Mouse (Mus musculus) megakaryocyte-erythroid progenitor cell, adult 5-6 weeks (primary cell): Measurements from ENCODE around the gene Idh3a. TPM values are rescaled to one million over a fixed set of nuclear protein-coding genes. Genes with fewer than 3 reads are reported as not detected.
A peak's percentile ranks its signal among the peaks of the same experiment; 100 is the strongest.
"Not testable (repeated sequence)": the region's sequence is repeated elsewhere in the genome, so short reads cannot be mapped to it uniquely, and the experiment has no call there.

Experiments used
- ATAC-seq: replicated peaks from 2 replicates; pipeline ENCODE4 v1.8.0; 2016; ENCODE audit warnings: mild to moderate bottlenecking, inconsistent platforms; ENCODE audit not compliant: severe bottlenecking, poor library complexity, low FRiP score, low TSS enrichment
- total RNA-seq, 2 experiments: library from RNA; stranded (forward) in 1 of 2; stranded (reverse) in 1 of 2; fragments of 200-1000, 215-1000 nt in 1 of 2; fragments of >200 nt in 1 of 2; fragmentation: Nextera tagmentation in 1 of 2; gene quantifications; 2 replicates each; pipeline ENCODE4 v1.2.3; 2014 to 2017

Gene Idh3a
- total RNA-seq, 2 experiments from 2014 or later, result 146 to 155 TPM

GRCm38 (mm10) chr9:54583712-54584111 lies 2.4 kb upstream of the Idh3a start:
- ATAC-seq, result peak; percentile 77

GRCm38 (mm10) chr9:54584127-54584526 lies 2.0 kb upstream of the Idh3a start:
- not testable (repeated sequence) for ATAC-seq

DNA sequence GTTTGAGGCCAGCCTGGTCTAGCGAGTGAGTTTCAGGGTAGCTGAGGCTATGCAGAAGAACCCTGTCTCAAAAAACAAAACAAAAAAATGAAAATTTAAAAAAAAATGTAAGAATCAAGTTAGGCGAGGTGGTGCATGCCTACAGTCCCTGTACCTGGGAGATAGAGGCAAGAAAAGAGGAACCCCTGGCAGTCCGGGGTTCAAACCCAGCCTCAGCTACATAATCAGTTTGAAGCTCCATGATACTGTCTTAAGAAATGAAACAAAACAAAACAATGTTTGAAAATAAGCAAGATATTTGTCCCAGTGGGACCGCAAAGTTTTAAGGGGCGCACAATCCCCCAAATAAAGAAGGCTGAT lies 315 bp upstream of the Idh3a start:
- no peak for ATAC-seq

GRCm38 (mm10) chr9:54587863-54588262 lies 1.7 kb downstream of the Idh3a start:
- no peak for ATAC-seq

- not testable (repeated sequence) for ATAC-seq
Observed at GRCm38 (mm10) chr9:54593652-54594051, 7.5 kb downstream of the Idh3a start.

DNA sequence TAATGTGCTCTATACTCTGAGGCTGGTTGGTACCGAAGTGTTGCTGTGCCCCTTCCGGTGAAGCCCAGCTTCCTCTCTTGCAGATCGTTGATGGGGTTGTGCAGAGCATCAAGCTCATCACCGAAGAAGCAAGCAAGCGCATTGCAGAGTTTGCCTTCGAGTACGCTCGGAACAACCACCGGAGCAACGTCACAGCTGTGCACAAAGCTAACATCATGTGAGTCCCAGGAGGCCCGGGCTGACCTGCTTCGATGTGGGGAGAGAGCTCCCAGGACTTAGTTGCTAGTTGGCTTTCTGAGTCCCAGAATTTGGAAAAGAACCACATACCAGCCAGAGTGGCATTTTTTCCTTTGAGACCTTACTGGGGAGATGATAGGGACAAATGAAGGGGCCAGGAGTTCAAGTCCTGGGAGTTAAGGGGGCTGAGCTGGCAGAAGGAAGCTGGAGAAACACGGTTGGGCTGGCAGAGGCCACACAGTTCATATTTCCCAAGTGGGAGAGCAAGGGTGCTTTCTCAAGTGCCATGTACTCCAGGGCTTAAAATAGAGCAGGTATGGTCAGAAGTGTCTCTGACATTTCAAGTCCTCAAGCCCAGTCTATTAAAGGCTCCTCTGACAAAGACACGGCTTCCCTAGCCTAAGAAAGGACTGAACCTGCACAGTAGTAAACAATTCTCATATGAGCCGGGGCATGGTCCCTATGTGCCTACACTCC lies 10.8 kb downstream of the Idh3a start:
- ATAC-seq, result no peak

DNA sequence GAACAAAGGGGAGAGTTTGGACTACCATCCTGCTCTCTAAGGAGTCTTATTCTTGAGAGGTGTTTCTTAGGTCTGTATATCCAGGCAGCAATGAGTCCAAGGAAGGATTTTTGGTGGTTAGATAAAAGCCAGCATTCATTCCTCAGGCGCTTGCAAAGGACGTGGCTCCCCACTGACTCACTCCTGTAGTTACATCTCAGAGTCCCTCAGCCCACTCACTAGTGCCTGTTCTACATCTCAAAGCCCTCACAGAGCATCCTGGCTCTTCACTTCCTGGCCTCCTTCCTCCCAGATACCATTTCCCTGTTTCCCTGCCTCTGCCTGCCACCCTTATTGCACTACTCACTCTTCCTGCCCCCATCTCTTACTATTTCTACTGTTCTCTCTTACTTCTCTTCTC lies 16.3 kb downstream of the Idh3a start:
- no peak for ATAC-seq

GRCm38 (mm10) chr9:54602916-54603315 lies 16.8 kb downstream of the Idh3a start:
- ATAC-seq, result no peak

DNA sequence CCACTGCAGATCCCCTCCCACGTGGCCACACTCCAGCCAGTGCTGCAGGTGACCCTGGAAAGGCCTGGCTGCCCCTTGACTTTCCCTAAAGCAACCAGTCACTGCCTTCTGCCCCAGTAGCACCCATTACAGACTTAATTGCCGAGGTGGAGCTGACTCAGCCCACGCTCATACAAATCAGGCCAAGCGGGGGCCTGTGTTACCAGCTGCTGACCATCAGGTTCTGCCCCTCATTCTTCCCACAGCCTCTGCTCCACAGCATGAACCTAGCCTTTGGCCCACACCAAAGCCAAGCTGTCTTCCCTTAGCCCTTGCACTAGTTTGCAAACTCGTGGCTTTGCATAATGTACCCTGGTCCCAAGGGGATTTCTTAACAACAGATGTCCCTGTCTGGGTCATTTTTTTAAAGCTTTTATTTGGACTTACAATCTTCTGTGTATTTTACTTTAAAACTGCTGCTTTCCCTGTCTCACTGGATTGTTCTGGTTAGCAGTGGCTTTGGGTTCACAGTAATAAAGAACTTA lies 18.1 kb downstream of the Idh3a start:
- ATAC-seq, result no peak

GRCm38 (mm10) chr9:54604886-54605285 lies 18.8 kb downstream of the Idh3a start:
- ATAC-seq, result peak; percentile 68

DNA sequence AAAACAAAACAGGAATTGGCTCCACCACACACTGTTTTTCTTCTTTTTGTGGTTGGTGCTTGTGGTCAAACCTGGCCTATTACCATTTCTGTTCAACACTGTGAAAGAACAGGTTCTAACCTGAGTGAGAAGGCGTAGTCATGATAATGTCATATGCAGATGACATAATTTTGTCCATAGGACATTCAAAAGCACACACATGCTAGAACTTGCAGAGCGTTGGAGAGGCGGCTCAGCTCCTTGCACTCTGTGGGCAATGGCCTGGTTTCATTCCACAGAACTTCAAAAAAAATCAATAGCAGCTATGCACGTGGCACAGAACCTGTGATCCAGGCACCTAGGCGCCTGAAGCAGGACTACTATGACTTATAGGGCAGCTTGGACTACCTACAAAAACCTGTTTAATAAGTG lies 26.7 kb downstream of the Idh3a start:
- ATAC-seq, result no peak

- peak; percentile 86 for ATAC-seq
Observed at GRCm38 (mm10) chr9:54614182-54614850, 28.2 kb downstream of the Idh3a start.

- no peak for ATAC-seq
Observed at GRCm38 (mm10) chr9:54627240-54627639, 41.1 kb downstream of the Idh3a start.

DNA sequence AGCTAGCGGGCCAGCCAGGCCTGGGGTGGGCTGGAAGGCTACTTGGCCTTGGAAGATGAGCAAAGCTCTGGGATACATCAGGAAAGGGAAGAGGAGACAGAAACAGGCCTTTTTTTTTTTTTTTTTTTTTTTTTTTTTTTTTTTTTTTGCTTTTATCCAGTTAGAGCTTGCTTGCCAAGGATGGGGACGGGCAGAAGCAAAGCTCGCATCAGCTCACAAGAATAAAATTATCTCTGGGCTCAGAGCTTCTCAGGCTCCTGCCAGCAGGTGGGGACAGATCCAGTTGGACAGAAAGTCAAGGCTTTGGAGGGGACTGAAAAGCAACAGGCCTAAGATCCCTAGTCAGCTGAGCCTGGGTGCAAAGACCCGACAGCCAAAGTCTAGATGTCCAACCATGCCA lies 42.6 kb downstream of the Idh3a start:
- no peak for ATAC-seq

DNA sequence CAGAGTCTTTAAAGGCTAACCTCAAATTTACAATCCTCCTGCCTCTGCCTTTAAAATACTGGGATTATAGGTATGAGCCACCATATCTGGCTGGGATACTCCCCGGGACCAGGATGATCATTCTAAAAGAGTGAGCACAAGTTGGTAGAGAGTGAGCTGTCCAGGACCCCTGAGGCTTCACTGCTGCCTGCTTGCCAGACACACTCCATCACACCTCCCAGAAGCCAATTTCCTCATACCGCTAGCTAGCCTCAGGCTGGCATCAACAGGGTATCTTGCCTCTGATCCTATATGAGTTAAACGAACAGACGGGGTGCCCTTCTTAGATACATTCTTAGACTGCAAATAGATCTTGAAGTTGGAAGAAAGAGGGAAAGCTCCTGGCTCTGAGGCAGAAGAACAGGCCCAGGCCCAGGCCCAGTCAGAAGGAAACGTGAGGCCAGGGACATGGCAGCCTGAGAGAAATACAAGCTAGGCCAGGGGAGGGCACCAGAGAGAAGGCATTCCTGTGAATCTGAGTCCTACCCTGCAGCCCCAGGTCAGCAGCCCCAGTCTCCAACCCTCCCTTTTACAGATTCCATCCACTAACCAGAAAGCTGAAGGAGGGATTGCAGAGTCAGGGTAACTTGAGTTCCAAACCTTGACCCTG lies 43.6 kb downstream of the Idh3a start:
- ATAC-seq, result 0 out of 2 replicates have a peak, but pooled peaks have one; percentile 30

DNA sequence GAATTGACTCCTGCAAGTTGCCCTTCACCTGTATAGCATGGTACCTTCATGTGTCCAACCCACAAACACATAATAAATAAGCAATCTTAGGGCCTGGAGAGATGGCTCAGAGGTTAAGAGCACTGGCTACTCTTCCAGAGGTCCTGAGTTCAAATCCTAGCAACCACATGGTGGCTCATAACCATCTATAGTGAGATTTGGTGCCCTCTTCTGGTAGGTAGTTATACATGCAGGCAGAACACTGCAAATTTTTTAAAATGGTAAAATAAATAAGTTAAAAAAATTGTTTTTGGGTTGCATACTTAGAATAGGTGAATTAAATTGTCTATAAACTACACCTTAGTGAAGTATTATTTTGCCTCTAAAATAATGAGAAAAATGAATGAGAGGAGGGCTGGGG lies 44.8 kb downstream of the Idh3a start:
- no peak for ATAC-seq

DNA sequence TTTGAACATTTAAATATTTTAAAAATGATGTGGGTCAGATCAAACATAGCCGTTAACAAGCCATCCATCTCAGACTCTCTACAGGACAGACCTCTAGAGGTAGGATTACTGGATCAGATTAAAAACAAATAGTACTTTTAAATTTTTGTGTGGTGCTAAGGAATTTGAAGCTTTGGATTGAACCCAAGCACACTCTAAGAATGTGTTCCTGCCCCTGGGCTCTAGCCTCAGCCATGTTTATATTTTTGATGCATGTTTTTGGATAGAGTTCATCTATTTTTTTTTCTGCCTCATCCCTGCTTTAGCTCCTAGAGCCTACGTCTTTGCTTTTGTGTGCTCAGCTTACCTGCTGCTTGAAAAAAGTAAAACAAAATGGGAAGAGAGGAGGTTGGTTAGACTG lies 47.3 kb downstream of the Idh3a start:
- ATAC-seq, result no peak

GRCm38 (mm10) chr9:54637510-54638314 lies 51.6 kb downstream of the Idh3a start:
- ATAC-seq, result peak; percentile 95

DNA sequence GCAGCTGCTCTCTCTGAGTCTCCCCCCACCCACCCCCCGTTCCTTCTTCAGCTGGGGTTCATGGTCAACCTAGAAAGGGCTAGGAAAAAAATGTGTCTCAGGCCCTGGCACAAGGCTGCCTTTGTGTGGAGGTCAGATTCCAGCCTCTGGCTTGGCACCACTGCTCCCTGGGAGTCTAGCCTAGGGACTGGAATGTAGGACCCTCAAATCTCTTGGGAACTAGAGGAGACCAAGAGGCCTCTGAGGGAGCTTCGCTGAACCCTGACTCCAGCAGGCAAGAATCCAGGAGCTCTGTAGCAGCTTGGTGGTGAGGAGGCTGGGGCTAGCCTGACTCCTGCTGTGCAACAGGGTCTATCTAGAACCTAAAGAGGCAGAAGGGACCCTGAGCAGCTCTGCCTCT lies 53.1 kb downstream of the Idh3a start:
- no peak for ATAC-seq

DNA sequence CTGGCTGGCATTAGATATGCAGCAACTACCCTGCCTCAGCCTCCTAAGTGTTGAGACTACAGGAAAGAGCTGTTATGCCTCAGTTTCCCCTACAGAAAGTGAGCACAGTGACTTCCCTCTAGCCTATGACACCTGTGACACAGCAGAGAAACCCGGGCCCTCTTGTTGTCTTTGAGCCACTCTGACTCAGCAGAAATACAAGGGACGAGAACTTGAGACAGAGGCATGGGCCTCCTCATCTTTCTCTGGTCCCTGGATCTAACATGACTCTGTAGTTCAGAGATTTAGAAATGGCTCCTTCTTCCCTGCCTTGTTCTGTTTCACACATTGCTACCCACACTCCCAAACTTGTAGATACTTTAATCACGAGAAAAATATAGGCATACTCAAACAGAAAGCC lies 55.4 kb downstream of the Idh3a start:
- ATAC-seq, result no peak
